Mouse (Mus musculus): ENCODE measurements around the gene Endog. TPM values are rescaled to one million over a fixed set of nuclear protein-coding genes. Genes with fewer than 3 reads are reported as not detected.
"Not testable (repeated sequence)": the region's sequence is repeated elsewhere in the genome, so short reads cannot be mapped to it uniquely, and the experiment has no call there.

Endog gene
- total RNA-seq (2021) = 10 to 100 TPM; 51.4 to 54.6 TPM
- long read RNA-seq, experiment 1, transcript Endog-201 (3 exons, 1,063 nt) = major isoform, 103 of 106 reads
- long read RNA-seq, experiment 1, partial matches to known transcripts = 3 of 106 reads
- long read RNA-seq, experiment 1, other reads (novel, unspliced or antisense) = 0 of 106 reads
- long read RNA-seq, experiment 2, transcript Endog-201 (3 exons, 1,063 nt) = major isoform, 154 of 157 reads
- long read RNA-seq, experiment 2, partial matches to known transcripts = 2 of 157 reads
- long read RNA-seq, experiment 2, other reads (novel, unspliced or antisense) = 1 of 157 reads

DNA sequence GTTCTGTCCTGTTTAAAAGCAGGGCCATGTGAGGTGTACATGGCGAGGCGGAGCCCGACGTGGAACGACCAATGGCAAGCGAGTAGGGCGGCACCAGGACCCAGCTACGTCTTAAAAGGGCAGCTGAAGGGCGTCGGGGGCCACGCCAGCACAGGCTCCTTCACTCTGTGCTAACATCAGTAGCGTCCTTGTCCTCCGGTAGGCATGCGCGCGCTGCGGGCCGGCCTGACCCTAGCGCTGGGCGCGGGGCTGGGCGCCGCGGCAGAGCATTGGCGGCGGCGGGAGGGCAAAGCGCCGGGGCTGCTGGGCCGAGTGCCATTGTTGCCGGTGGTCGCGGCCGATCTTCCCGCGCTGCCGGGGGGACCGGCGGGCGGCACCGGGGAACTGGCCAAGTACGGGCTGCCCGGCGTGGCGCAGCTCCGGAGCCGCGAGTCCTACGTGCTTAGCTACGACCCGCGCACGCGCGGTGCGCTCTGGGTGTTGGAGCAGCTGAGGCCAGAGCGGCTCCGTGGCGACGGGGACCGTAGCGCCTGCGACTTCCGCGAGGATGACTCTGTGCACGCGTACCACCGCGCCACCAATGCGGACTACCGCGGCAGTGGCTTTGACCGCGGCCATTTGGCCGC lies at the start of gene Endog:
Endog (plus strand) TSS at position 123 of the 626 bp plus-strand sequence.
- DNase-seq = peak; percentile 83 to 84
- intact Hi-C loops (cut with DNase I) = no loop called here

GRCm38 (mm10) chr2:30122766-30123165 lies 48.5 kb upstream of the Endog start:
- intact Hi-C loops (cut with DNase I) = no loop called here
- no peak for DNase-seq

- no peak for DNase-seq
- intact Hi-C loops (cut with DNase I) = no loop called here
These were observed 47.4 kb upstream of the Endog start for GRCm38 (mm10) chr2:30123729-30124471.

DNA sequence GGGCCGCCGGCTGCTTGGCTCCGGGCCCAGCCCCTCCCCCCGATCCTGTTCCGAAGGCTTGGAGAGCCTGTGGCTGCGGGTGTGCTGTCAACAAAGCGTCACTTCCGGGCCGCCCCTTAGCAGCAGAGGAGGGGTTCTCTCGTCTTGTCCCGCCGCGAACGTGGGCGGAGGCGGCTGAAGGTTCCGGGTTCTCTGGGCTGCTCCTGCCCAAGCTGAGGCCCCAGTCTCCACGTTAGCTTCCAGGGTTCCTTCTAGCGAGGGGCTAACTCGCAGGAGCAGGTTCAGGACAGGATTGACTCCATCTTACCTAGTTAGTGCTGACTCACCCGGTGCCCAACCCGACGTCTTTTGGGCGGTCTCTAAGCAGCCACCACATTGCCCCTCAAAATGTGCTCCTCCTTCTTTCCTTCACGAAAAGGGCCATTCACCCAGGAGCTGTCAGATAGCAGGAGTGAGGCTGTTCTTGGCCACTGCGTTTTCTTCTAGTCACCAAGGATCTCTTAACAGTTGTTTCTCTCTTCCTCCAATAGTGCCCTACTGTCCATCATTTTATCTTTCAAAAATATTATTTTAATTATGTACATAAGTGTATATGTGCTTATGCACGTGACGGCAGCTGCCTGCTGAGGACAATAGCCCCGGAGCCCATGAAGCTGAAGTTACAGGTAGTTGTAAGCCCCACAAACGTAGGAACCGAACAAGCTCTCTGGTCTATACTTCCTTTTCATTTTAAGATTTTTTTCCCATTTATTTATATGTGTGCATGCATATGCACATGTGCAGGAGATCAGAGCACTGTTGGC lies 46.6 kb upstream of the Endog start, which contains the start of gene Zer1:
Zer1 (minus strand) TSS at position 114 of the 803 bp plus-strand sequence.
- intact Hi-C loops (cut with DNase I) = no loop called here
- peak; percentile 92 to 98 for DNase-seq

DNA sequence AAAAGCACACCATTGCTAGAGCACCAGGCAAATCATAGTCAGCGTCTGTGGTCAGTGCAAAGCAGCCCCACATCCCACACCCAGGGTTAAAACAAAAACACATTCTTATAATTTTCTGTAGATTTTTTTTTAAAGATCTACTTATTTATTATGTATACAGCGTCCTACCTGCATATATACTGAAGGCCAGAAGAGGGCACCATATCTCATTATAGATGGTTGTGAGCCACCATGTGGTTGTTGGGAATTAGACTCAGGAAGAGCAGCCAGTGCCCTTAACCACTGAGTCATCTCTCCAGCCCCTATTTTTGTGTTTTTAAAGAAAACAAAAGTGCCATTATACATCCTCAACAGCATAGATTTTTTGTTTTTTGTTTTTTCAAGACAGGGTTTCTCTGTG lies 42.5 kb upstream of the Endog start:
- no peak for DNase-seq
- intact Hi-C loops (cut with DNase I) = loop anchor here (2.0 kb wide), 1 partner anchor 30 kb away; no protein-coding TSS in a partner anchor

GRCm38 (mm10) chr2:30130156-30130555 lies 41.1 kb upstream of the Endog start:
- intact Hi-C loops (cut with DNase I) = no loop called here

DNA sequence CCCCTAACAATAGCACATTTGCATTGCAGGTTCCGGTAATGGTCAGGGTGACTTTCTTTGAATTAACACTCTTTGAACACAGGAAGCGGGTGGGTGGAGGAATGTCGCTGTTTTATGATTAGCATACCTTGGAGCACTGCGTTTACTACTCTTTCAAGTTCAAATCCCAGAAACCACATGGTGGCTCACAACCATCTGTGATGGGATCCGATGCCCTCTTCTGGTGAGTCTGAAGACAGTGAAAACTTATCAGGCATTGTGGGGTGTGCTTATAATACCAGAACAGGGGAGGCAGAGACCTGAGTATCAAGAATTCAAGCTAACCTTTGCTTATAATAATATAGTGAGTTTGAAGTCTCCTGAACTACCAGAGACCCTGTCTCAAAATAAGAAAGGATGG lies 40.1 kb upstream of the Endog start:
- DNase-seq; intact Hi-C loops (cut with DNase I): not testable (repeated sequence)

More at GRCm38 (mm10) chr2:30130156-30130555, 41.1 kb upstream of the Endog start:
- DNase-seq = no peak

DNA sequence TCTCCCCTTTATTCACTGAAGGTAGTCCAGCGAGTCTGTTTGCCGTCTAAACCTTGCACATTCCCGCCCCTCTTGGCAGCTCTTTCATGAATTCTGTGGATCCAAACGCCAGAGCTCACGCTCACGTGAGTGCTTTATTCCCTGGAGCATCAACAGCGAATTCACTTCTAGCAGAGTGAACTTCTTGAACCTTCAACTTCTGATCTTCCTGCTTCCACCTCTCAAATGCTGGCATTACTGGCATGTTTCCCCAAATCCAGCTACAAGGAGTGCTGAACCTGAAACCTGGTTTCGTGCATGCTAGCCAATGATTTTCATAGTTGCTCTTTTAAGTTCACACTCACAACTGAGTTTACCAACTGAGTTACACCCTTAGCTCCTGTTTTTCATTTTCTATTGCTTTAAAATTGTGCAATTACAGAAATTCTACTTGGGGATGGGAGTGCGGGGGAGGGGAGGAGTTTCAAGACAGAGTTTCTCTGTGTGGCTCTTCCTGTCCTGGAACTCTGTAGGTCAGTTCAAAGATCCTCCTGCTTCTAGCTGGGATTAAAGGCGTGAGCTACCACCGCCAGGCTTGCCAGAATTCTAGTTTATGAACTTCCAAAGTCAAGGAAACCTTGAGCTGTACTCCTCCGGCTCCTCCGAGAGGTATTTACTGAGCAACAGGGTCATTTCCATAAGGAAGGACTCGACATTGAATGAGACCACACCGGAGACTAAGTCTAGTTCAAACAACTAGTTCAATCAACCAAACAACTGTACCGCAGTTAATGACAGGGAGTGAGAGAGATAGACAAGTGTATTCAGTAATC lies 38.3 kb upstream of the Endog start:
- intact Hi-C loops (cut with DNase I) = no loop called here
- DNase-seq = no peak

DNA sequence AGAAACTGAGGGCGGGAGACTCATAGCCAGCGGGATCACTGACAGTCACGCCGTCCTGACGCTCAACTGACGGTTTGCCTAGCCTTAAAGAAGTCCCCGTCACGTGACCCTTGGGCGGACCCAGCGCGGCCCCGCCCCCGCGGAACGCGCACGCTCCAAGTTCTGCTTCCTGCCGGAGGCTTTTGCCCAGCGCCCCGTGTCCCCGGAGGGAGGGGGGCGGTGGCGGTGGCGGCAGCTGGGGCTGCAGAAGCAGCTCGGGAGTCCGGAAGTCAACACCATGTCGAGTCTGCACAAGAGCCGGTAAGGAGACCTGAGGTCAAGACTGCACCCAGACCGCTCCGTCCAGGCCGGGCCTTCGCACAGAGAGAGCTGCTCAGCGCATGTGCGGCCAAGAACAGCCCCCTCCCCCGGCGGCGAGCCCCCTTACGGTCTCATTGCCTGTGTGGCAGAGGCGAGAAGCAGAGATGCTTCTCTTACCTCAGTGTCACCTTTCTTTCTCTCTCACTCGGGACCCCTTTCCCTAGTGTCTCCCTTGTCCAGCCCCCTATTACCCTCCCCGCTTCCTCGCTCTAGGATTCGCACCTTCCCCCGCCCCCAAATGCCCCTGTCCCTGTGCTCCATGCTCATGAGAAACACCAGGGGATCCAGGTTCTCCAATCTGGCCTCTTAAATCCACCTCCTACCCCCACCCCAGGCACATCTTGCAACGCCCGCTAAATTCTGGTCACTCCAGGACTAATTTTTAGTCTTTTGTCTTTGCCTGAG lies 37.5 kb upstream of the Endog start, which contains the start of gene Tbc1d13:
Tbc1d13 (plus strand) TSS at position 134 of the 765 bp plus-strand sequence.
- intact Hi-C loops (cut with DNase I) = no loop called here
- peak; percentile 98 to 99 for DNase-seq

DNA sequence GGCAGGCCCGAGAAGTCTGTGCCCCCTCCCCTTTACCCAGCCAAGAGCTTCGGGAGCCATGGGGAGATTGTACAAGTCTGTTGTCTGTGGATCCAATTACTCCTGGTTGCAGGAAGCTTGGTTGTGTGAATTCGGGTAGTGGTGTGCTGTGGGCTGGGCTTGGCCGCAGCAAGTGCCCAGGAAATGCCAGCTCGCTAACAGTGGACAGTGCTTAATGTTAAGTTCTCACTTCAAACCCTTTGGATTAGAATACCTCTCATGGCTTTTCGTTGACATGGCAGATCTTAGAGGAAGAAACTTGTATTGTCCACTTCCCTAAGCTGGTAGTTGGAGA lies 36.9 kb upstream of the Endog start:
- DNase-seq = no peak
- intact Hi-C loops (cut with DNase I) = no loop called here

- no peak for DNase-seq
- intact Hi-C loops (cut with DNase I) = no loop called here
These were observed 36.2 kb upstream of the Endog start for GRCm38 (mm10) chr2:30134928-30135620.

GRCm38 (mm10) chr2:30136458-30136857 lies 34.8 kb upstream of the Endog start:
- intact Hi-C loops (cut with DNase I) = no loop called here
- DNase-seq = no peak

DNA sequence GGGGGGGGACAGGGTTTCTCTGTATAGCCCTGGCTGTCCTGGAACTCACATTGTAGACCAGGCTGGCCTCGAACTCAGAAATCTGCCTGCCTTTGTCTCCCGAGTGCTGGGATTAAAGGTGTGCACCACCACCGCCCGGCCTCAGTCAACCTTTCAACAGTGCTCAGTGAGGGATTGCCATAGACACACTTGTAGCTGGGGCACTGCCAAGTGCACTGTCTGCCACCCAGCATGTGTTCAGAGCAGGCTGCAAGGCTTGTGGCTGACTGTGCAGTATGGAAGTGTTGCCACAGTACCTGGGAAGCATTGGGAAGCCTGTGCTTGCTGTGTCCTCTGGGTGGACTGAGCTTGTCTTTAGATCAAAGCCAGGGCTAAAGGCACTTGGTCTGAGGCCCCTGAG lies 31.3 kb upstream of the Endog start:
- DNase-seq; intact Hi-C loops (cut with DNase I): not testable (repeated sequence)

DNA sequence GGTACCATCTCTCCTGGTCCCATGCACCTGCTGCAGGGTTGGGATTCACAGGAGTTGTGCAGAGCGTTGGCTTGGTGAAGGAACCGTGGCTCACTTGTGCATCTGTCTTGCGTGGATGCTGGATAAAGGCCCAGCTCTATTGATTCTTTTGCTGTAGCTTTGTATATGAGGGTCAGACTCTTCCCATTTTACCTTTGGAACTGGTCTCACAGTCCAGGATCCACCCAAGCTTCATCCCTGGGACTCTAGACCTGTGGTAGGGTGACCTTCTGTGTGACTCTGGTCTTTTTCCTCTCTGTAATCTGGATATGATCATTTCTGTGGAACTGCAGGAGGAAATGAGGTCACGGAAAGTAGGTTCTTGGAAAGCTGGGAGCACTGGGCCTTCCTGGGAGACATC lies 26.9 kb upstream of the Endog start:
- intact Hi-C loops (cut with DNase I) = no loop called here
- DNase-seq = no peak

- intact Hi-C loops (cut with DNase I) = no loop called here
- peak in 1 of 2 experiments; percentile 40 for DNase-seq
These were observed 23.8 kb upstream of the Endog start for GRCm38 (mm10) chr2:30147466-30147865.

DNA sequence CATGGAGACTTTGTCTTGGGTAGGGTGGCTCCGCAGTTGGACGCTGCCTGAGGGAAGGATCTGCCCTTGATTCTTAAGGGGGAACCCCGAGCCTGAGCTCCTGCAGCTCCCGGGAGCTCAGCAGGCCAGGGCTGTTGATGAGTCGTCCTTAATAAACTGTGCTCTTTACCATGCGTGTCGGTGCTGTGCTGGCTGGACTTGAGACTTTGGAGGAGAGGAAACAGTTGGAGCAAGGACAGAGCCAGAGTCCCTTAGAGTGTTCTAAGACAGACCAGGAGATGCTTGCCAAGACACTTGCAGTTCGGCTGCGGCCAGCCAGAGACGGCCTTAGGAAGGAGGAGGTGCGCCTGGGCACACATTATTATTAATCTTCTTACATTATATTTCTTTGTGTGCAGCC lies 19.5 kb upstream of the Endog start:
- no peak for DNase-seq
- intact Hi-C loops (cut with DNase I) = no loop called here

- DNase-seq = no peak
- intact Hi-C loops (cut with DNase I) = no loop called here
These were observed 18.7 kb upstream of the Endog start for GRCm38 (mm10) chr2:30152616-30153015.

DNA sequence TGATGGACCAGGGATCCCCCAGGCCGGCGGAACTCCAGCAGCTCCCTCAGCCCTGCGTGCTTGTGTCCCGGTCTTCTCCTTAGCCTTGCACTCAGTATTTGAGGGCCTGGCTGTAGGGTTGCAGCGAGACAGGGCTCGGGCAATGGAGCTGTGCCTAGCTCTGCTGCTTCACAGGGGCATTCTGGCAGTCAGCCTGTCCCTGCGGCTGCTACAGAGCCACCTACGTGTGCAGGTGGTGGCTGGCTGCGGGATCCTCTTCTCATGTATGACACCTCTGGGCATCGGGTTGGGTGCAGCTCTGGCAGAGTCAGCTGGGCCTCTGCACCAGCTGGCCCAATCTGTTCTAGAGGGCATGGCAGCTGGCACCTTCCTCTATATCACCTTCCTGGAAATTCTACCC lies 11.4 kb upstream of the Endog start:
- intact Hi-C loops (cut with DNase I) = loop anchor here (2.0 kb wide), 1 partner anchor 31 kb away; no protein-coding TSS in a partner anchor
- not testable (repeated sequence) for DNase-seq

Measured in gastrocnemius, postnatal 36 days (tissue).